Mouse (Mus musculus) brain, adult 2 months (tissue): ENCODE measurements around the gene Ppp1r18.

Source experiments
- DNase-seq: peaks from one replicate; pipeline ENCODE4 v3.0.0; 2011; ENCODE audit warnings: low read depth, low spot score

The Ppp1r18 gene

GRCm38 (mm10) chr17:35909919-35910369 is 44.6 kb downstream of the Ppp1r18 start, which contains the start of gene Atat1:
Gene Atat1, minus strand, starts transcription at chr17:35910075.
- DNase-seq, result peak; percentile 96

- DNase-seq, result no peak
Measured at GRCm38 (mm10) chr17:35914975-35915374, 49.6 kb downstream of the Ppp1r18 start.

GRCm38 (mm10) chr17:35915538-35916296 is 50.3 kb downstream of the Ppp1r18 start:
- DNase-seq, result peak; percentile 35

GRCm38 (mm10) chr17:35916297-35917142 is 51.1 kb downstream of the Ppp1r18 start, which contains the start of the genes Mrps18b and Ppp1r10:
Gene Mrps18b, minus strand, starts transcription at chr17:35916389.
Gene Ppp1r10, plus strand, starts transcription at chr17:35916434.
- peak; percentile 100 for DNase-seq

GRCm38 (mm10) chr17:35917143-35917462 is 51.7 kb downstream of the Ppp1r18 start:
- peak; percentile 48 for DNase-seq

GRCm38 (mm10) chr17:35917463-35918251 is 52.3 kb downstream of the Ppp1r18 start:
- peak; percentile 94 for DNase-seq

GRCm38 (mm10) chr17:35918276-35919059 is 53.1 kb downstream of the Ppp1r18 start:
- peak; percentile 77 for DNase-seq

GRCm38 (mm10) chr17:35919060-35919715 is 53.8 kb downstream of the Ppp1r18 start:
- peak; percentile 100 for DNase-seq

GRCm38 (mm10) chr17:35919864-35920301 is 54.5 kb downstream of the Ppp1r18 start:
- no peak for DNase-seq

GRCm38 (mm10) chr17:35920384-35920783 is 55.0 kb downstream of the Ppp1r18 start:
- peak; percentile 25 for DNase-seq

GRCm38 (mm10) chr17:35920862-35921562 is 55.6 kb downstream of the Ppp1r18 start:
- DNase-seq, result peak; percentile 68

- DNase-seq, result no peak
Measured at GRCm38 (mm10) chr17:35921710-35922109, 56.3 kb downstream of the Ppp1r18 start.

GRCm38 (mm10) chr17:35922566-35922965 is 57.2 kb downstream of the Ppp1r18 start:
- no peak for DNase-seq

GRCm38 (mm10) chr17:35923281-35923680 is 57.9 kb downstream of the Ppp1r18 start:
- DNase-seq, result no peak
